In the genomic region with DNA sequence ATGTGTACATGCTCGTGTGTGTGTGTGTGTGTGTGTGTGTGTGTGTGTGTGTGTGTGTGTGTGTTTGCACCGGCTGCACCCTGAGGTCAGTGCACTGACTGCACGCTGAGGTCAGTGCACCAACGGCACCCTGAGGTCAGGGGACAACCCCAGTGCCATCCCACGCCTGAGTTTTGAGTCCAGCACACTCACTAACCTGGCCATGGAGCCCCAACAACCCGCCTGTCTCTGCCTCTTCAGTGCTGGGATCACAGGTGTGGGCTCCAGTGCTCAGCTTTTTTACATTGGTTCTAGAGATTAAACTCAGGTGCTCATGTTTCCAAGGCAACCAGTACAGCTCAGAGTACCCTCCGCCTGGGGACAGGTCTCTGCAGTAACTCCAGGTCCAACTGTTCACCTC, we compare ENCODE assay signal across 19 mouse cellular contexts. TPM values are rescaled to one million over a fixed set of nuclear protein-coding genes. Genes with fewer than 3 reads are reported as not detected.
DNase-seq lines count a peak whose midpoint lies in the region; ATAC-seq and TF ChIP-seq lines count a peak whose summit lies in the region.
"Had no signal": no experiment of that assay in that cellular context is flagged by ENCODE, and none has a peak within 500 bp of the region (broad histone marks: within the 10 kb centered on the region; RNA-seq: fewer than 3 reads in every experiment).

No protein-coding gene starts in this region.

- H3K9ac ChIP-seq in forebrain, embryonic 11.5 days (ENCODE audit: low read length): no peak overlapping the region
- no peak overlapping the region for H3K9ac ChIP-seq in forebrain, embryonic 13.5 days
- no peak overlapping the region for H3K9ac ChIP-seq in lung, embryonic 15.5 days
- H3K9ac ChIP-seq in intestine, embryonic 15.5 days: no peak overlapping the region
- H3K9ac ChIP-seq in midbrain, embryonic 16.5 days (ENCODE audit: low read depth, low read length): no peak overlapping the region
- H3K9ac ChIP-seq: limb, embryonic 15.5 days had no signal

- TF ChIP-seq CTCF in lung, adult 2 months (IDR thresholded peaks at IDR 0.05; ENCODE audit: insufficient read depth, low read length): no peak

- no peak for DNase-seq in forebrain, embryonic 11.5 days (ENCODE audit: low spot score)
- no peak for DNase-seq in lung, adult 2 months
- no peak for DNase-seq in right cerebral cortex, postnatal 36 days (ENCODE audit: low spot score in 2 of 2)
- no peak for DNase-seq in layer of hippocampus, postnatal 10 days (ENCODE audit: low spot score in 2 of 2)
- DNase-seq: cerebellum, postnatal 10 days; thymus, postnatal 36 days had no signal

- H3K4me1 ChIP-seq in forebrain, embryonic 11.5 days (replicated peaks; ENCODE audit: control insufficient read depth, insufficient read depth, low read length): peaks cover 20% of the 10 kb centered on the region
- peaks cover 26% of the 10 kb centered on the region for H3K4me1 ChIP-seq in forebrain, embryonic 13.5 days
- H3K4me1 ChIP-seq in lung, embryonic 15.5 days: peaks cover 15% of the 10 kb centered on the region
- H3K4me1 ChIP-seq in lung, adult 2 months (ENCODE audit: control insufficient read depth, insufficient read depth, low read length): no peaks in the 10 kb centered on the region
- peaks cover 20% of the 10 kb centered on the region for H3K4me1 ChIP-seq in intestine, embryonic 15.5 days (replicated peaks)
- peaks cover 21% of the 10 kb centered on the region; the same call in 1 of the 2 replicates for H3K4me1 ChIP-seq in midbrain, embryonic 16.5 days (ENCODE audit: control insufficient read depth, insufficient read depth, low read length)

- H3K9me3 ChIP-seq in forebrain, embryonic 11.5 days (ENCODE audit: control insufficient read depth, low read length): no peaks in the 10 kb centered on the region
- no peaks in the 10 kb centered on the region for H3K9me3 ChIP-seq in forebrain, embryonic 13.5 days (replicated peaks)
- H3K9me3 ChIP-seq in lung, embryonic 15.5 days: no peaks in the 10 kb centered on the region
- H3K9me3 ChIP-seq in intestine, embryonic 15.5 days: no peaks in the 10 kb centered on the region
- no peaks in the 10 kb centered on the region for H3K9me3 ChIP-seq in midbrain, embryonic 16.5 days (replicated peaks; ENCODE audit: control insufficient read depth, low read length, poor library complexity, severe bottlenecking)
- H3K9me3 ChIP-seq: limb, embryonic 15.5 days had no signal

- TF ChIP-seq POLR2A in lung, adult 2 months (IDR thresholded peaks at IDR 0.05; ENCODE audit: borderline replicate concordance, extremely low read depth, low read depth, low read length): no peak

- no peaks in the 10 kb centered on the region for H3K27me3 ChIP-seq in forebrain, embryonic 11.5 days (ENCODE audit: control insufficient read depth, insufficient read depth, low read length)
- no peaks in the 10 kb centered on the region for H3K27me3 ChIP-seq in forebrain, embryonic 13.5 days
- no peaks in the 10 kb centered on the region for H3K27me3 ChIP-seq in lung, embryonic 15.5 days
- no peaks in the 10 kb centered on the region for H3K27me3 ChIP-seq in intestine, embryonic 15.5 days (replicated peaks)
- H3K27me3 ChIP-seq in midbrain, embryonic 16.5 days (ENCODE audit: control insufficient read depth, insufficient read depth, low read depth, low read length): no peaks in the 10 kb centered on the region; the same call in 1 of the 2 replicates
- H3K27me3 ChIP-seq: limb, embryonic 15.5 days had no signal

- no peak overlapping the region for H3K4me2 ChIP-seq in forebrain, embryonic 11.5 days (ENCODE audit: low read depth, low read length, severe bottlenecking)
- H3K4me2 ChIP-seq in forebrain, embryonic 13.5 days: no peak overlapping the region
- no peak overlapping the region for H3K4me2 ChIP-seq in lung, embryonic 15.5 days
- H3K4me2 ChIP-seq in intestine, embryonic 15.5 days (replicated peaks): no peak overlapping the region
- H3K4me2 ChIP-seq in midbrain, embryonic 16.5 days (ENCODE audit: low read length): no peak overlapping the region
- H3K4me2 ChIP-seq: limb, embryonic 15.5 days had no signal

- no peak for ATAC-seq in forebrain, embryonic 11.5 days (replicated peaks; ENCODE audit: low FRiP score)
- ATAC-seq in forebrain, embryonic 13.5 days: no peak
- ATAC-seq in lung, embryonic 15.5 days (ENCODE audit: borderline replicate concordance, extremely low read depth, low FRiP score, low TSS enrichment): 0 out of 2 replicates have a peak, but pooled peaks have one; percentile 24
- ATAC-seq in intestine, embryonic 15.5 days: peak; percentile 27; the same call in 1 of the 2 replicates
- ATAC-seq in midbrain, embryonic 16.5 days: peak; percentile 47; the same call in 1 of the 2 replicates

- peak overlapping the region; percentile 87; the same call in 1 of the 2 replicates for H3K27ac ChIP-seq in forebrain, embryonic 11.5 days (ENCODE audit: low read depth, low read length)
- no peak overlapping the region for H3K27ac ChIP-seq in forebrain, embryonic 13.5 days
- no peak overlapping the region for H3K27ac ChIP-seq in lung, embryonic 15.5 days
- no peak overlapping the region for H3K27ac ChIP-seq in intestine, embryonic 15.5 days
- no peak overlapping the region for H3K27ac ChIP-seq in midbrain, embryonic 16.5 days (ENCODE audit: low read length)
- H3K27ac ChIP-seq: limb, embryonic 15.5 days had no signal

- no peaks in the 10 kb centered on the region for H3K36me3 ChIP-seq in forebrain, embryonic 11.5 days (ENCODE audit: control insufficient read depth, insufficient read depth, low read length)
- no peaks in the 10 kb centered on the region for H3K36me3 ChIP-seq in forebrain, embryonic 13.5 days (ENCODE audit: poor library complexity, severe bottlenecking)
- no peaks in the 10 kb centered on the region for H3K36me3 ChIP-seq in lung, embryonic 15.5 days
- H3K36me3 ChIP-seq in intestine, embryonic 15.5 days: no peaks in the 10 kb centered on the region
- H3K36me3 ChIP-seq in midbrain, embryonic 16.5 days (ENCODE audit: control insufficient read depth, insufficient read depth, low read length): no peaks in the 10 kb centered on the region
- H3K36me3 ChIP-seq: limb, embryonic 15.5 days had no signal

- 45% methylated on average over 7 of the region's 7 CpGs for WGBS in forebrain, embryonic 11.5 days
- WGBS in forebrain, embryonic 13.5 days: 37% methylated on average over 7 of the region's 7 CpGs
- 39% methylated on average over 7 of the region's 7 CpGs for WGBS in lung, embryonic 15.5 days
- 49% methylated on average over 7 of the region's 7 CpGs for WGBS in lung, adult 2 months
- 51% methylated on average over 7 of the region's 7 CpGs for WGBS in intestine, embryonic 15.5 days
- WGBS in midbrain, embryonic 16.5 days: 56% methylated on average over 7 of the region's 7 CpGs

- H3K4me3 ChIP-seq in forebrain, embryonic 11.5 days (ENCODE audit: low read depth, low read length): no peak overlapping the region
- no peak overlapping the region for H3K4me3 ChIP-seq in forebrain, embryonic 13.5 days
- H3K4me3 ChIP-seq in lung, embryonic 15.5 days: no peak overlapping the region
- H3K4me3 ChIP-seq in lung, adult 2 months (replicated peaks; ENCODE audit: extremely low read depth, low read depth, low read length): no peak overlapping the region
- no peak overlapping the region for H3K4me3 ChIP-seq in intestine, embryonic 15.5 days (replicated peaks)
- no peak overlapping the region for H3K4me3 ChIP-seq in midbrain, embryonic 16.5 days (ENCODE audit: low read depth, low read length)
- H3K4me3 ChIP-seq: limb, embryonic 15.5 days; myocyte had no signal

RNA-seq across cellular contexts. Expression of a gene that starts 42.5 kb away (rescaled TPM):
- not detected in 2 replicates for polyA plus RNA-seq in forebrain, embryonic 11.5 days (2014; fragmentation: Nextera tagmentation; extraction: Ambion mirVana)
- not detected in 2 replicates for polyA plus RNA-seq in forebrain, embryonic 13.5 days (2015; fragmentation: Nextera tagmentation; extraction: Ambion mirVana)
- polyA plus RNA-seq in lung, embryonic 15.5 days (2015; fragmentation: Nextera tagmentation; extraction: Ambion mirVana): 1.3 and 3.0 TPM in 2 replicates
- polyA plus RNA-seq in lung, adult 2 months (2012; rRNA removed): 0.12 TPM in 1 of 2 replicates, not detected in the other
- 6.0 and 11.0 TPM in 2 replicates for polyA plus RNA-seq in intestine, embryonic 15.5 days (2015; fragmentation: Nextera tagmentation; extraction: Ambion mirVana)
- not detected in 2 replicates for polyA plus RNA-seq in midbrain, embryonic 16.5 days (2015; fragmentation: Nextera tagmentation; extraction: Ambion mirVana)
- total RNA-seq in layer of hippocampus, postnatal 10 days (2021): not detected
- total RNA-seq: CH12.LX; granulocyte monocyte progenitor cell, adult 5-6 weeks; hematopoietic stem cell, adult 5-6 weeks; layer of hippocampus, adult 8-10 months; megakaryocyte progenitor cell, adult 5-6 weeks had no signal
- polyA plus RNA-seq: heart, embryonic 14.5 days; kidney, postnatal 0 days; myocyte had no signal

RNA-seq across cellular contexts. Expression of a gene that starts 44.9 kb away (rescaled TPM):
- polyA plus RNA-seq in forebrain, embryonic 11.5 days (2014; fragmentation: Nextera tagmentation; extraction: Ambion mirVana): 14.9 and 15.4 TPM in 2 replicates
- 7.3 and 9.0 TPM in 2 replicates for polyA plus RNA-seq in forebrain, embryonic 13.5 days (2015; fragmentation: Nextera tagmentation; extraction: Ambion mirVana)
- 12.3 and 12.5 TPM in 2 replicates for polyA plus RNA-seq in lung, embryonic 15.5 days (2015; fragmentation: Nextera tagmentation; extraction: Ambion mirVana)
- polyA plus RNA-seq in lung, adult 2 months (2012; rRNA removed): 4.3 and 5.7 TPM in 2 replicates
- 9.5 TPM in 2 replicates for polyA plus RNA-seq in intestine, embryonic 15.5 days (2015; fragmentation: Nextera tagmentation; extraction: Ambion mirVana)
- 0.70 and 0.85 TPM in 2 replicates for polyA plus RNA-seq in midbrain, embryonic 16.5 days (2015; fragmentation: Nextera tagmentation; extraction: Ambion mirVana)
- total RNA-seq in layer of hippocampus, postnatal 10 days (2021): under 1 TPM; 0.21 to 0.33 TPM

Comparison
In these comparisons a context has a peak if more than half of its experiments do, and no peak if none do; other contexts are left out.
1. ATAC-seq: peak in lung, embryonic 15.5 days (single experiment), intestine, embryonic 15.5 days (single experiment) and midbrain, embryonic 16.5 days (single experiment); none in forebrain, embryonic 11.5 days (single experiment) and forebrain, embryonic 13.5 days (single experiment).